Mouse (Mus musculus) forebrain, embryonic 12.5 days (tissue): ENCODE measurements around the gene Sptb. TPM values are rescaled to one million over a fixed set of nuclear protein-coding genes. Genes with fewer than 3 reads are reported as not detected.

ENCODE experiments used
- ATAC-seq: fragments of 200-750 bp; cut with Nextera tagmentation; 2 replicates; pipeline ENCODE4 v1.8.0; 2017; ENCODE audit warnings: moderate TSS enrichment; ENCODE audit not compliant: low FRiP score
- H3K27ac ChIP-seq: fragments of 300-500 bp; sonication (generic); 2 replicates; pipeline ENCODE4 v1.5.1; 2016; ENCODE audit warnings: mild to moderate bottlenecking
- H3K27me3 ChIP-seq: fragments of 300-500 bp; sonication (generic); 2 replicates; pipeline ENCODE4 v1.6.1; 2016; ENCODE audit warnings: mild to moderate bottlenecking
- H3K36me3 ChIP-seq: fragments of 300-500 bp; sonication (generic); replicated peaks from 2 replicates; pipeline ENCODE4 v1.6.1; 2016; ENCODE audit warnings: mild to moderate bottlenecking
- H3K4me1 ChIP-seq: fragments of 300-500 bp; sonication (generic); 2 replicates; pipeline ENCODE4 v1.6.1; 2016
- H3K4me2 ChIP-seq: fragments of 300-500 bp; sonication (generic); 2 replicates; pipeline ENCODE4 v1.6.1; 2016; ENCODE audit warnings: mild to moderate bottlenecking, moderate library complexity
- H3K4me3 ChIP-seq: fragments of 300-500 bp; sonication (generic); replicated peaks from 2 replicates; pipeline ENCODE4 v1.5.1; 2016; ENCODE audit warnings: mild to moderate bottlenecking
- H3K9ac ChIP-seq: fragments of 300-500 bp; sonication (generic); 2 replicates; pipeline ENCODE4 v1.6.1; 2016; ENCODE audit warnings: mild to moderate bottlenecking
- H3K9me3 ChIP-seq: fragments of 300-500 bp; sonication (generic); 2 replicates; pipeline ENCODE4 v1.6.1; 2016
- WGBS: fragments of 180-500 bp; shearing (Covaris S2); methylation state at CpG from one replicate; pipeline ENCODE4 v1.1.7; 2016; 5-methylcytosine and 5-hydroxymethylcytosine counted together
- polyA plus RNA-seq: library from polyadenylated mRNA; unstranded; fragments of >200 nt; fragmentation: Nextera tagmentation; extraction: Ambion mirVana; gene quantifications from 2 replicates; pipeline ENCODE4 v1.2.1, GENCODE M21; 2016

Gene Sptb
- polyA plus RNA-seq, 1 experiment from 2014 or later: 2.1 TPM

DNA sequence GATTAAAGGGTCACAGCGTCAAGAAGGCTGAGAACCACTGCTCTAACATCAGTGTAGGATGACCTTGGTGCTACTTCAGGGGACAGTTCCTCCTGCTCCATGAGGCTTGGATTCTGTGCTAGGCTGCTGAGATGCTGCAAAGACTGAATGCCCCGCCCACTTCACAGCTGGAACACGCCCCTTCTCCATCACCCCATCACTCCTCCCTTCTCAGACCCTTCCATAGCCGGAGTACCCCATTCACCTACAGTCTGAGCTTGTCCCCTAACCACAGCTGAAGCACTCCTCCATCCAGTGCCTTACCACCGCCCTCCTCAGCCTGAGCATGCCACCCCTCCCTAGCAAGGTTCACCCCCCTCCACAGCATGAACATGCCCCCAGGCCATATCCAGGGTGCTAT, 90.5 kb downstream of the Sptb start:
- H3K36me3 ChIP-seq: no peaks in the 10 kb centered on the region
- WGBS: 62% methylated on average over 5 of the region's 5 CpGs
- H3K4me3 ChIP-seq: no peak overlapping the region
- ATAC-seq: 0 out of 2 replicates have a peak, but pooled peaks have one; percentile 41
- H3K27me3 ChIP-seq: no peaks in the 10 kb centered on the region
- H3K9ac ChIP-seq: no peak overlapping the region
- H3K4me2 ChIP-seq: no peak overlapping the region
- H3K27ac ChIP-seq: no peak overlapping the region
- H3K9me3 ChIP-seq: no peaks in the 10 kb centered on the region
- H3K4me1 ChIP-seq: peaks cover 13% of the 10 kb centered on the region; the same call in 1 of the 2 replicates

DNA sequence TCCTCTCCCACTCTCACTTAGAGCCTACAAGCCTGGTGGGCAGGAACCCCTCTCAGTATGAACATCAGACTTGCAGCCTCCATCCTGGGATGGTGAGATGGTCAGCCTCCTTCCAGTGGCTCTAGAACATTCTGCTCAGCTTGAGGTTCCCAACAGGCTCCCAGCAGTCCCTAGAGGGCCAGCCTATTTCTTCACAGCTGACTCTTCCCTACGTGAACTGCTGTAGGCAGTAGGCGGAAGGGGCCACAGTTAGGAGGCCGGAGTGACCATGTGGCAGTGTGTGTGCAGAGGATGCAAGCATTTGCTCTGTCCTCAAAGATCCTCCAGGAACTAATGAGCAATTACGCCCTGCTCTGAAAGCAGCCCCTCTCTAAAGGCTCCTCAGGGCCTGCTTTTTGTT, 92.2 kb downstream of the Sptb start:
- WGBS: 48% methylated on average over 4 of the region's 4 CpGs
- ATAC-seq: no peak
- Histone ChIP-seq H3K4me3 (no peak overlapping the region), H3K27ac (no peak overlapping the region), H3K9me3 (no peaks in the 10 kb centered on the region), H3K4me1 (peaks cover 12% of the 10 kb centered on the region; the same call in 1 of the 2 replicates), H3K4me2 (no peak overlapping the region), H3K9ac (no peak overlapping the region), H3K36me3 (no peaks in the 10 kb centered on the region), H3K27me3 (no peaks in the 10 kb centered on the region)

DNA sequence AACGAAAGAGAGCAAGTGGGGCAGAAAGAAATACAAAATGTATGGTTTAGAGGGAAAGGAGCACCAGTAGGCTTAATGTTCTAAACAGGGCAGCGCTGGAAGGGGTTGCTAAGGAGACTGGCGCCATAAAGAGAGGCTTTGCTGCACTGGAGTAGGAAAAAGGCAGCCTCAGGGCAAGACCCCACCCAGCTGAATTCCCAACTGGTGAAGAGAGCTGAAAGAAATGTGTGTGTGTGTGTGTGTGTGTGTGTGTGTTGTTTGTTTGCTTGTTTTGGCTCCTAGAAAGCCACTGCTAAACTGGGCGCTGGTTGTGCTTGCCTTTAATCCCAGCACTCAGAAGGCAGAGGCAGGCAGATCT, 94.8 kb downstream of the Sptb start:
- Histone ChIP-seq H3K4me2 (no peak overlapping the region), H3K27ac (no peak overlapping the region), H3K27me3 (no peaks in the 10 kb centered on the region), H3K36me3 (no peaks in the 10 kb centered on the region), H3K4me3 (no peak overlapping the region), H3K4me1 (peaks cover 8% of the 10 kb centered on the region; the same call in 1 of the 2 replicates), H3K9me3 (no peaks in the 10 kb centered on the region), H3K9ac (no peak overlapping the region)
- no peak for ATAC-seq
- 75% methylated on average over 4 of the region's 4 CpGs for WGBS

DNA sequence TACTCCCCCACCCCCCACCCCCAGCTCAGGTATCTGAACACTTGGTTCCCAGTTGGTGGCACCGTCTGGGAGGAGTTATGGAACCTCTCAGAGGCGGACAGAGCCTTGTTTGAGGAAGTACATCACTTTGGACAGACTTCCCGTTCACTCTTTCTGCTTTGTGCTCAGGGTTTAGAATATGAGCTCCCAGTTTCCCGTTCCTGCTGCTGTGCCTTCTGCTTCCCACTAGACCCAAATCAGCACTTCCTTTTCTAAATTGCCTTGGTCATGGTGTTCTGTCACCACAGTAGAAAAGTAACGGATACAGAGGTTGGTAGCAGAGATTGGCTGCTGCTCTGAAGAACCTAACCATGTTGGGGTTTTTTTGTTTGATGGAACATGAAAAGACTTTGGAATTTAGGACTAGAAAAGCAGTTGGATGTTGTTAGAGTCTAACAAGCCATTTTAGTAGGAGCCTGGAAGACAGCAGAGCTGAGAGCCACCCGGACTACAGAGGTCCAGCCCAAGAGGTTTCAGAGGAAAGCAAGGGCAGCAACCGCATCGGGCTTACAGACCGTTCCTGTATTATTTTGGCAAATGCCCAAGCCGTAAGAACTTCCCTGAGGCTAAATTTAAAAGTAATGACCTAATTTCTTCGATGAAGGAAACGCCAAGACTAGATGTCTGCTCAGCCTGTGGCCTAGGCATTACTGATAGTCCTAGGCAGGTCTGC, 95.3 kb downstream of the Sptb start:
- WGBS: 71% methylated on average over 12 of the region's 12 CpGs
- H3K27me3 ChIP-seq: no peaks in the 10 kb centered on the region
- H3K36me3 ChIP-seq: no peaks in the 10 kb centered on the region
- no peak overlapping the region for H3K27ac ChIP-seq
- H3K4me2 ChIP-seq: no peak overlapping the region
- H3K4me3 ChIP-seq: no peak overlapping the region
- ATAC-seq: no peak
- H3K9ac ChIP-seq: no peak overlapping the region
- peaks cover 8% of the 10 kb centered on the region; the same call in 1 of the 2 replicates for H3K4me1 ChIP-seq
- H3K9me3 ChIP-seq: no peaks in the 10 kb centered on the region

DNA sequence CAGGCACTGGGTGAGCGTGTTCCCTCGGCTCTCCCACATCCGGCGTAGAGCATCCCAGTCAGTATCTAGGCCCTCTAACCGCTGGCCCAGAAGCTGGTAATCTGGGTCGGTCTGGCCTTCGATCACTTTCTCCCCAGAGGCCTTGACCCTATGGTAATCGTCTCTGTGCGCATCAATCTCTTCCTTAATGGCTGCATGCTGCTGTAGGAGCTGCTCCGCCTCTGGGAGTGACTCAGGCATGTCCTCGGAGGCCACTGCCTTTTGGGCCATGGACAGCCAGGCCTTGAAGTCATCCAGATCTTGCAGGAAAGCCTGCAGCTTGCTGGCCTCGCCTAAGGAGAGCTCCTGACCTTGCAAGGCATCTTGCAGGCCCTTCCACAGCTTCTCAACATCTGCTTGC, 97.7 kb downstream of the Sptb start:
- no peak overlapping the region for H3K4me3 ChIP-seq
- H3K9ac ChIP-seq: no peak overlapping the region
- no peaks in the 10 kb centered on the region for H3K27me3 ChIP-seq
- no peak overlapping the region for H3K27ac ChIP-seq
- H3K4me1 ChIP-seq: 0 out of 2 replicates have a peak, but pooled peaks cover 3% of the 10 kb centered on the region
- 92% methylated on average over 12 of the region's 12 CpGs for WGBS
- H3K36me3 ChIP-seq: no peaks in the 10 kb centered on the region
- H3K4me2 ChIP-seq: no peak overlapping the region
- ATAC-seq: no peak
- H3K9me3 ChIP-seq: no peaks in the 10 kb centered on the region

DNA sequence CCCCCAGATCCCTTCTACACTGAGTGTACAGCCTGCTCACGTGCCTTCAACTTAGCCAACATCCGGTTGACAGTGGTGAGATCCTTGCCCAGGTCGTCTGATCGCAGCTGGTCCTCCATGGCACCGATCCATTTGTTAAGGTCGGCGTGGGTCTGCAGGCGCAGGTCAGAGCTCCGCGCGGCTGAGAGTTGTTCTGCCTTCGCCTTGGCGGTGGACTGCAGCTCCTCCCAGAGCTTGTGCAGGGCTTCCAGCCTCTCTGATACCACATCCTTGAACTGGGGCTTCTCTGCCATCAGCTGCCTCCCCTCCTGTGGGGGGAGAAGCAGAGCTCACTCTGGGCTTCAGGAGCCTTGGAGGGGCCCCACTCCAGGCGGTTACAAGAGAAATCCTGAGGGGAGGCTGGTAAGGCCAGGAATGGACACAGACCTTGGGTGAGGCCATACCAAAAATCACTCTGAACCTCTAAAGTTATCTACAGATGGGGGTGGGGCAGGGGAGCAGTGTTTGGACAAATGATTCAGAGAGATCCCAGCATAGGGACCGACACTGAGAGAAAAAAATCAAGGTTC, 101.3 kb downstream of the Sptb start:
- Histone ChIP-seq H3K4me2 (no peak overlapping the region), H3K9me3 (no peaks in the 10 kb centered on the region), H3K36me3 (no peaks in the 10 kb centered on the region), H3K27ac (no peak overlapping the region), H3K9ac (no peak overlapping the region), H3K4me3 (no peak overlapping the region), H3K27me3 (no peaks in the 10 kb centered on the region), H3K4me1 (0 out of 2 replicates have a peak, but pooled peaks cover 3% of the 10 kb centered on the region)
- WGBS: 87% methylated on average over 15 of the region's 15 CpGs
- ATAC-seq: no peak

DNA sequence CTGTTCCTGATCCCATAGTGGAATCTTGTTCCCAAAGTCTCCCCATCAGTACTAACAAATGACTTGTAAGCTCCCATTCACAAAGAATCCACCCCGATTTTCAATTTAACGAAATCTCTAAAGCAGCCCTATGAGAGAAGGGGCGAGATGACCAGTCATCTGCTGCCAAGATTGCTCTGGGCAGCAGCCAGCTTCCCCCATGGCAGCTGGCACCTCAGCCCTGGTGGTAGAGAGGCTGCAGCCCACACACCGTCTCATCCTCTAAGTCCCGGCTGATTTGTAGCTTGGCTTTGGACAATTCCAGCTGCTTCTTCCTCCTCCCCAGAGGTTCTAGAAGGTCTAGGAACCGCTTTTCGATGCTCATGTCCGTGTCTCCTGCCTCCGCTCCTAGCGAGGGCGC, 102.1 kb downstream of the Sptb start:
- no peaks in the 10 kb centered on the region for H3K27me3 ChIP-seq
- no peak for ATAC-seq
- H3K4me2 ChIP-seq: no peak overlapping the region
- H3K9ac ChIP-seq: no peak overlapping the region
- H3K4me1 ChIP-seq: 0 out of 2 replicates have a peak, but pooled peaks cover 3% of the 10 kb centered on the region
- H3K36me3 ChIP-seq: no peaks in the 10 kb centered on the region
- 89% methylated on average over 11 of the region's 11 CpGs for WGBS
- H3K4me3 ChIP-seq: no peak overlapping the region
- no peaks in the 10 kb centered on the region for H3K9me3 ChIP-seq
- H3K27ac ChIP-seq: no peak overlapping the region

DNA sequence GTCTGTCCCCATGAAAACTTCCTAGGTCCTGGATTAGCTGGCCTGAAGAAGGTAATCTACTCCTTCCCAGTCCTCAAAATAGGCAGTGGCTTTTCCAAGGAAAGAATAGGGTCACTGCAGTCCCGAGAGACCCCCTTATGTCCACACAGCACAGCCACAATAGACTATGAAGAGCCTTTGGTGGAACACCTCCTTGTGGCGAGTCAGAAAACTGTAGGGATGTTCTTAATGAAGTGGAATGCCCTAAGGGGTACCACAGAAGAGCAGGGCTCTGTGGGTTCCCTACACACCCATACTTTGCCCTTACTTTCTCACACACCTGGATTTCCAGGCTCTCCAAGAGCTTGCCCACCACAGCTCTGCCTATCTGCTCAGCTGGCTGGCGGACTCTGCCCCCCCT, 104.5 kb downstream of the Sptb start:
- H3K4me2 ChIP-seq: no peak overlapping the region

DNA sequence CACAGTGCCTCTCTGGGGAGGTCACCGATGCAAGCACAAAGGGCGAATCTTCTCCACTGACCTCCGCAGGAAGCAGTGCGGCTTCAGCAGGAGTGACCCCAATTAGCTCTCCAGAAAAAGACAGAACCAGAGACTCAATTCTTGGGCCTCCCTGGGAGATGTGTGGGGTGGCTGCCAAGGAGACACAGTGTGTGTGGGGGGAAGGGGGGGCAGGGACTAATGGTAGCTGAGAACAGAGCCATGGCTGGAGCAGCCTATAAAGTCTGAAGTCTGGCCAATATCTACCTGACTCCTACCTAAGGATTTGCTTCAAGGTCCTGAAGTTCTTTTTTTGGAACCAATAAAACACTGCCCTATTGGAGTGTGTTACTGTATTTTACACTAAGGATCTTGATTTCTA, 105.8 kb downstream of the Sptb start:
- Histone ChIP-seq H3K27me3 (no peaks in the 10 kb centered on the region), H3K9ac (no peak overlapping the region), H3K27ac (no peak overlapping the region), H3K4me1 (0 out of 2 replicates have a peak, but pooled peaks cover 3% of the 10 kb centered on the region), H3K9me3 (no peaks in the 10 kb centered on the region), H3K4me3 (no peak overlapping the region), H3K4me2 (no peak overlapping the region), H3K36me3 (no peaks in the 10 kb centered on the region)
- WGBS: 44% methylated on average over 4 of the region's 4 CpGs
- no peak for ATAC-seq

More for the DNA sequence above, 104.5 kb downstream of the Sptb start:
- Histone ChIP-seq H3K9me3 (no peaks in the 10 kb centered on the region), H3K36me3 (no peaks in the 10 kb centered on the region), H3K27me3 (no peaks in the 10 kb centered on the region), H3K27ac (no peak overlapping the region), H3K4me1 (0 out of 2 replicates have a peak, but pooled peaks cover 3% of the 10 kb centered on the region), H3K9ac (no peak overlapping the region), H3K4me3 (no peak overlapping the region)
- 55% methylated on average over 3 of the region's 3 CpGs for WGBS
- no peak for ATAC-seq

DNA sequence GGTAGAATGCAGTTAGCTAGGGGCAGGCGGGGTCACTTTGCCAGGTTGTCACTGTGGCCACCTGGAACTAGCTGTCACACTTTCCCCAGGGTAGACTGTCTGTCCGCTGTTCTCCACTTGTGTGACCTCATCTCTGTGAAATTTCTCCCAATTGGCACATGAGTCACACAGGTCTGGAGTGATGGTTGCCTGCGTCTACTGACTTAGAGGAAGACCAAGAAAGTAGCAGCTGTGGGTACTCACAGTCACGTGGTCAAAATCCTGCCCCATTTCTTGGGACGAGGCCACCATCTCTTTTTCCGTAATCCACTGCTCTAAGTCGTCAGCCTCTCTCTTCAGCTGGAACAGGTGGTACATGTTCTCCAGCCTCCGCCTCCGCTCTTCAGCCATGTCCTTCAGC, 106.6 kb downstream of the Sptb start:
- Histone ChIP-seq H3K4me1 (0 out of 2 replicates have a peak, but pooled peaks cover 3% of the 10 kb centered on the region), H3K27ac (no peak overlapping the region), H3K27me3 (no peaks in the 10 kb centered on the region), H3K9ac (no peak overlapping the region), H3K9me3 (no peaks in the 10 kb centered on the region), H3K4me3 (no peak overlapping the region), H3K36me3 (no peaks in the 10 kb centered on the region), H3K4me2 (no peak overlapping the region)
- no peak for ATAC-seq
- WGBS: 90% methylated on average over 9 of the region's 9 CpGs

DNA sequence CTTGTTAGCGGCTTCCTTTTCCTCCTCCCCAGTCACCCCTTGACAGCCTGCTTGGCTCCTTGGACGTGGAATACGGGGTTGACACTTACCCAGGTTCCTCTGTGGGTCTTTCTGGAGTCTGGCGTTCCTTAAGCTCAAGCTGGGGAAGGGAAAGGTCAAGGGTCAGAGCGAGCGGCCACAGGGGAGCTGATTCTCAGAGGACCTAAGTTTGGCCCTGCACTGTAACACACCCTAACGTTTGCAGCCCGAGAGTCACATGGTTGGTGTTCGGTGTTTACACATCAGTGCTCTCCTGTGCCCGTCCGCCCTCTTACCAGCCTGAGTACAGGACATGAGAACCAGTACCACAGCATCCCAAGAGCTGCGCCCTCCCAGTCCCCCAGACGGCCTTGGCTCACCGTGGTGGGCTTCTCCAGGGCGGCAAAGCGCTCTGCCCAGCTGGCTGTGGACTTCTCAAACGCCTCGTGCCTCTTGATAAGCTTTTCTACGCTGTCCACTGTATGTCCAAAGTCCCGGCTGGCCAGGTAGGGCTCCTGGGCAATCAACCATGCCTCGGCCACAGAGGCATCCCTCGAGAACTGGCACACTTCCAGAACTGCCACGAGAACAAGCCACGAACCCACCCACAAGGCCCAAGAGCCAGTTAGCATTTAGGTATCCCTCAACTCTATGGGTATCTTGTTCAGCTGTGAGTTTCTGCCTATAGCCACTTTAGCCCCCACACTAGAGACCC, 112.0 kb downstream of the Sptb start:
- Histone ChIP-seq H3K9ac (no peak overlapping the region), H3K4me3 (no peak overlapping the region), H3K27ac (no peak overlapping the region), H3K9me3 (no peaks in the 10 kb centered on the region), H3K4me1 (peaks cover 12% of the 10 kb centered on the region), H3K27me3 (0 out of 2 replicates have a peak, but pooled peaks cover 8% of the 10 kb centered on the region), H3K36me3 (no peaks in the 10 kb centered on the region), H3K4me2 (no peak overlapping the region)
- WGBS: 80% methylated on average over 24 of the region's 24 CpGs
- no peak for ATAC-seq

DNA sequence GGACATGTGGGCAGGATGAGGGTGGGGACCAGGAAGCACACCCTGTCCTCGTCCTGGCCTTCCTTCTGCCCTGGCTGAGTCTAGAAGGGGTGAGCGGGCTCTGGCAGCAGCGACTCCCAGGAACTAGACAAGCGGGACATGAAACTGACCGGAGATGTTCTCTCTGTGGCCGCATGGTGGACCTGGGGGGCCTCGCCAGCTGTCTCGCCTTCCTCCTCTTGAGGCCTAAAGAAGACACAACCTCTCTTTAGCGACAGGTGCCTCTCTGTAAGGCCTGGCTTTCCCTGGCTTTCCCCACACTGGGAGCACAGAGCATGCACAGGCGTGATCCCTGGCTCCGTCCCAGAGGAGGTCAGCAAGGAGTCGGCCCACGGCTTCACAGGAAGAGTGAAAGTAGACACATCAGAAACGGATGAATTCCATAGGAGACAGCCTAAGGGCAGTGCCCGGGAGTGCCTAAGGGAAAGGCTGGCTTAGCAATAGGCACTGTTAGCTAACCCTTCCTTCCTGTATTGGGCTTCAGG, 112.7 kb downstream of the Sptb start:
- Histone ChIP-seq H3K9ac (no peak overlapping the region), H3K36me3 (no peaks in the 10 kb centered on the region), H3K9me3 (no peaks in the 10 kb centered on the region), H3K27ac (no peak overlapping the region), H3K4me3 (no peak overlapping the region), H3K27me3 (0 out of 2 replicates have a peak, but pooled peaks cover 8% of the 10 kb centered on the region), H3K4me1 (peaks cover 12% of the 10 kb centered on the region), H3K4me2 (no peak overlapping the region)
- ATAC-seq: no peak
- WGBS: 86% methylated on average over 15 of the region's 15 CpGs
